Mouse (Mus musculus) midbrain, embryonic 12.5 days (tissue): Measurements from ENCODE around the gene Slc39a11. TPM values are rescaled to one million over a fixed set of nuclear protein-coding genes. Genes with fewer than 3 reads are reported as not detected.

Experiments
- ATAC-seq: fragments of 200-750 bp; cut with Nextera tagmentation; 2 replicates; pipeline ENCODE4 v1.8.0; 2017; ENCODE audit warnings: low read depth, moderate TSS enrichment, moderate library complexity; ENCODE audit not compliant: low FRiP score
- H3K27ac ChIP-seq: fragments of 300-500 bp; sonication (generic); replicated peaks from 2 replicates; pipeline ENCODE4 v1.5.1; 2016; ENCODE audit warnings: mild to moderate bottlenecking
- H3K27me3 ChIP-seq: fragments of 300-500 bp; sonication (generic); 2 replicates; pipeline ENCODE4 v1.6.1; 2016; ENCODE audit warnings: mild to moderate bottlenecking
- H3K36me3 ChIP-seq: fragments of 300-500 bp; sonication (generic); 2 replicates; pipeline ENCODE4 v1.6.1; 2016
- H3K4me1 ChIP-seq: fragments of 300-500 bp; sonication (generic); 2 replicates; pipeline ENCODE4 v1.6.1; 2016
- H3K4me2 ChIP-seq: fragments of 300-500 bp; sonication (generic); replicated peaks from 2 replicates; pipeline ENCODE4 v1.6.1; 2016; ENCODE audit warnings: mild to moderate bottlenecking, moderate library complexity
- H3K4me3 ChIP-seq: fragments of 300-500 bp; sonication (generic); 2 replicates; pipeline ENCODE4 v1.5.1; 2016; ENCODE audit warnings: mild to moderate bottlenecking
- H3K9ac ChIP-seq: fragments of 300-500 bp; sonication (generic); replicated peaks from 2 replicates; pipeline ENCODE4 v1.6.1; 2016; ENCODE audit warnings: mild to moderate bottlenecking, moderate library complexity
- H3K9me3 ChIP-seq: fragments of 300-500 bp; sonication (generic); 2 replicates; pipeline ENCODE4 v1.6.1; 2016; ENCODE audit warnings: mild to moderate bottlenecking
- WGBS: fragments of 180-500 bp; shearing (Covaris S2); methylation state at CpG from one replicate; pipeline ENCODE4 v1.1.7; 2016; 5-methylcytosine and 5-hydroxymethylcytosine counted together
- polyA plus RNA-seq: library from polyadenylated mRNA; unstranded; fragments of >200 nt; fragmentation: Nextera tagmentation; extraction: Ambion mirVana; gene quantifications from 2 replicates; pipeline ENCODE4 v1.2.1, GENCODE M21; 2016

Slc39a11 gene
- polyA plus RNA-seq, 1 experiment from 2014 or later, result 26.1 TPM

DNA sequence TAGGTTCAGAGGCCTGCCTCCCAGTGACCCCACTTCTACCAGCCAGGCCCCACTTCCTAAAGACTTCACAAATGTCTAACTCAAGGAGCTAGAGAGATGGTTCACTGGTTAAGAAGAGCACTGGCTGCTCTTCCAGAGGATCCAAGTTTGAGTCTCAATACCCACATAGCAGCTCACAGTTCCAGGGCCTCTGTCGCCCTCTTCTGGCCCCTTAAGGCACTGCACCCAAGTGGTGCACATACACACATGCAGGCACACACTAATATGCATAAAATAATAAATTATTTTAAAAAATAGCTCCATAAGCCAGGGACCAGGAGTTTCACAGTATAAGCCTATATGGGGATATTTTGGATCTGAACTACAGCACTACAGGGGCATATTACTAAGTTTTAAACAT, 252.5 kb downstream of the Slc39a11 start:
- Histone ChIP-seq H3K9ac (no peak overlapping the region), H3K4me1 (peaks cover 18% of the 10 kb centered on the region; the same call in 1 of the 2 replicates), H3K27me3 (0 out of 2 replicates have a peak, but pooled peaks cover 5% of the 10 kb centered on the region), H3K36me3 (no peaks in the 10 kb centered on the region), H3K9me3 (peaks cover 11% of the 10 kb centered on the region; the same call in 1 of the 2 replicates), H3K27ac (no peak overlapping the region), H3K4me2 (no peak overlapping the region), H3K4me3 (no peak overlapping the region)
- no peak for ATAC-seq
- 72% methylated on average over 1 of the region's 1 CpGs for WGBS

DNA sequence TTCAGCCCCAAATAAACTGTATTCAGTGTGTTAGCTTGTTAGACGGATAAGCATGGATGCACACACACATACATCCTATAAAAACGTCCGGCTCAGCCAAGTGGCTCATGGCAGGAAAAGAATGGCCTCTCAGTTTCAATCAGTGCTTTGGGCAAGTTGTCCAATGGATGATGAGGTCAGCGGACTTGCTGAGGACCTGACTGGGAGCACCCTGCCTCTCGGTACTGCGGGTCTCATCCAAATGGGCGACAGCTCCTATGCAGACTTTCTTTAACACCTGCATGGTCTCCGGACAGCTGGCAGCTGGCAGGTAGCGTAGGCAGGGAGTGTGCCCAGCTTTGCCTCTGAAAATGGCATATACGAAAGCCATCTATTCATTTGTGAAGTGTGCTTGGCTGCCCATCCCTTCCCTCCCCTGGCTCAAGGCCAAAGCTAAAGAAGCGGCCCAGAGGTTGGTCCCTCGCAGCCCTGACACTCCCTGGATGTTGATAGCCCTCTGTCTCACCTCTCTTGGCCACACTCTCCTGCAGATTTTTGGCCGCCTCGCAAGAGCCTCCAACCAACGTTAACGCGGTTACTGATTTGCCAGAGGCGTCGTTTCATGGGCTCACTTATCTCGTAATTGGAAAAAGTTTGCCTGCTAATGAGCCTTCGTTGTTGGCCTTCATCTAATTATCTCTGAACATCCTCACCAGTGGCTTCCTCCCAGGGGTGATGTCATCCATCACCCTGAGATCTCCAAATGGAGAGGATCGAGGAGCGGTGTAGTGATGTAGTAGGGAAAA, 256.3 kb downstream of the Slc39a11 start:
- Histone ChIP-seq H3K9ac (no peak overlapping the region), H3K4me1 (peaks cover 50% of the 10 kb centered on the region), H3K4me3 (no peak overlapping the region), H3K27me3 (peaks cover 5% of the 10 kb centered on the region; the same call in 1 of the 2 replicates), H3K9me3 (peaks cover 8% of the 10 kb centered on the region; the same call in 1 of the 2 replicates), H3K4me2 (no peak overlapping the region), H3K27ac (no peak overlapping the region), H3K36me3 (no peaks in the 10 kb centered on the region)
- no peak for ATAC-seq
- WGBS, result 85% methylated on average over 23 of the region's 23 CpGs

DNA sequence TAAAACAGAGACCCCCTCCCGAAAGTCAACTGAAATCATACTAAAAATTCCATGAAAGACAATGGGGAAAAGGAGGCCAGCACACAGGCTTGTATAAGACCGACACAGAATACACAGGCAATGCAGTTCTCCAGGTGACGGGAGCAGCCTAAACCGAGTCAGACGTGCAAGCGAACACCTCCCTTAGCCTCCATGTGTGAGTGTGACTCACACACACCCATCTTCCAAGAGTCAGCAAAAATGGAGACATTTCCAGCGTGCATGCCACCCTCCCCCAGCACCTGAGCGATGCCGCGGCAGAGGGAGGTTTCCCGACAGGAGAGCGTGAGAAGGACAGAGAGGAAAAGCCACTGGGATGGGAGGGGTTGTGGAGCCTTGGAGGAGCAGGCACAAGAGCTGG, 258.2 kb downstream of the Slc39a11 start:
- Histone ChIP-seq H3K27me3 (peaks cover 5% of the 10 kb centered on the region; the same call in 1 of the 2 replicates), H3K36me3 (no peaks in the 10 kb centered on the region), H3K9ac (no peak overlapping the region), H3K9me3 (no peaks in the 10 kb centered on the region), H3K4me2 (no peak overlapping the region), H3K27ac (no peak overlapping the region), H3K4me3 (no peak overlapping the region), H3K4me1 (peaks cover 50% of the 10 kb centered on the region)
- 91% methylated on average over 12 of the region's 12 CpGs for WGBS
- no peak for ATAC-seq

DNA sequence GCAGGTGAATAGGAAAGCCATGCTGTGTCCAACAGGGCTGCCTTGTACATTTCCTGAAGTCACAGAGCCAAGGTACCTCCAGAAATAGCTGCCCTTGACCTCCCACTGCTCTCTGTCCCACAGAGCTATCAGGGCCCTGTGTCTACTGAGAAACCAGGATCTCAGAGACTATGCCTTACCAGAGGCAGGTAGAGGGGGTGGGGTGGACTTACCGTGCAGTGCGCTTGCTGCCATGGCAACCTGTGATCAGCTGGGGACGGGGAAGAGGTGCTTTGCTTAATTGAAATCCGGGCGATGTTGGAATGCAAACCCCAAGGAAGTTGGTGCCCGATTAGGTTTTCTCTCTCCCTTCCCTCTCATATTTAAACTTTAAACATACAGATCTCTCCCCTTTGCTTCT, 260.2 kb downstream of the Slc39a11 start:
- WGBS, result 16% methylated on average over 6 of the region's 6 CpGs
- H3K4me1 ChIP-seq, result peaks cover 54% of the 10 kb centered on the region
- ATAC-seq, result no peak

DNA sequence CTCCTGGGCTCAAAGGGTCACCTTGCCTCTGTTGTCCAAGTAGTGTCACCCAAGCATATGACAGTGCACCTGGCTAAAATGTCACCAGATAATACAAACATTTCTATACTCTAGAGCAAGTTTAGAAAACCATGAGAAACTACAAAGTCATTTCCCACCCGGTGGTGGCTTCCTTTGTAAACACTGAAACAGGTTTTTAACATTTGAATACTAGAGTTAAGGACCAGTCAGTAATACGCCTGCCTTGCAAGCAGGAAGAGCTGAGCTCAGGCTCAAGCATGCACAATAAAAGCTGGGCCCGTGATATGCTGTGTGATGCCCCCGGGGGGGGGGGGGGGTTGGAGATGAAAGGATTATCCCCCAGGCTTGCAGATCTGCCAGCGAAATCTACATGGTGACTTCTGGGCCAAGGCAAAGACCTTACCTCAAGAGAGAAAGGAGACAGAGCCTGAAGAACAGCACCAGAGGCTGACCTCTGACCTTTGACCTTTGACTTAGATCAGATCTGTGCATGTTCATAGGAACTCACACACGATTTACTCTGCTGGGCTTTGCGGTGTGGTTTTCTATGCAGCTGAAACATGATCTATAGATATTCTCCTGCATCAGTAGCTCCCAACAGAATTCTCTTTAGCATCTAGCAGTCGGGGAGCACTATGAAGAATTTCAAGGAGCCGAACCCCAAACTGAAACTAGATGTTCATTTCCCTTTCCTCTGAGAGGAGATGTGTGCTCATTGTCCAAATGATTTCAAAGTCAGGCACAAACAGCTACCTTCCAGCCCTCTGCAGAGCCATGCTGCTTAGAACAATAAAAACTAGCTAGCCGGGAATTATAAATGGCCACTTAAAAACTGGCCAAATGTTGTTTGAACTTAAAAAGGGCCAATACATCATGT, 267.0 kb downstream of the Slc39a11 start:
- no peak overlapping the region for H3K4me3 ChIP-seq
- peaks cover 24% of the 10 kb centered on the region for H3K4me1 ChIP-seq
- no peaks in the 10 kb centered on the region for H3K27me3 ChIP-seq
- no peak for ATAC-seq
- H3K27ac ChIP-seq, result peak overlapping the region; percentile 11; the same call in 1 of the 2 replicates
- no peaks in the 10 kb centered on the region for H3K36me3 ChIP-seq
- no peaks in the 10 kb centered on the region for H3K9me3 ChIP-seq
- no peak overlapping the region for H3K4me2 ChIP-seq
- WGBS, result 30% methylated on average over 10 of the region's 10 CpGs
- no peak overlapping the region for H3K9ac ChIP-seq

More for the DNA sequence above, 260.2 kb downstream of the Slc39a11 start:
- Histone ChIP-seq H3K4me3 (no peak overlapping the region), H3K9ac (no peak overlapping the region), H3K27me3 (no peaks in the 10 kb centered on the region; the same call in 1 of the 2 replicates), H3K36me3 (no peaks in the 10 kb centered on the region), H3K9me3 (no peaks in the 10 kb centered on the region), H3K4me2 (no peak overlapping the region), H3K27ac (peak overlapping the region; percentile 42; the same call in 1 of the 2 replicates)

DNA sequence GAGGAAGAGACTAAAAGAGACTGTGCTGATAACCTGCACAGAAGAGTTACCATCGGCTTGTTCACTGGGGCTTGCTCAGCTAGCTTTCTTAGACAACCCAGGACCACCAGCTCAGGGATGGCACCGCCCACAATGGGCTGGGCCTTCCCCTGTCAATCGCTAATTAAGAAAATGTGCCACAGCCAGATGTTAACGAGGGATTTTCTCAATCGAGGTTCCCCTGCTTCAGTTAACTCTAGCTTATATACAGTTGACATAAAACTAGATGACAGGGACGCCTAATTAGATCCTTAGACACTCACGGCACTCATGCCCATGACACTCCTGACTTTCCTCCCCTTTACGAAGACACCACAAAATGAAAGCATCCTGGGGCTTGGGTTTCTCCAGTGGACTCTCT, 268.3 kb downstream of the Slc39a11 start:
- 78% methylated on average over 8 of the region's 8 CpGs for WGBS
- H3K27me3 ChIP-seq, result no peaks in the 10 kb centered on the region
- no peak overlapping the region for H3K27ac ChIP-seq

DNA sequence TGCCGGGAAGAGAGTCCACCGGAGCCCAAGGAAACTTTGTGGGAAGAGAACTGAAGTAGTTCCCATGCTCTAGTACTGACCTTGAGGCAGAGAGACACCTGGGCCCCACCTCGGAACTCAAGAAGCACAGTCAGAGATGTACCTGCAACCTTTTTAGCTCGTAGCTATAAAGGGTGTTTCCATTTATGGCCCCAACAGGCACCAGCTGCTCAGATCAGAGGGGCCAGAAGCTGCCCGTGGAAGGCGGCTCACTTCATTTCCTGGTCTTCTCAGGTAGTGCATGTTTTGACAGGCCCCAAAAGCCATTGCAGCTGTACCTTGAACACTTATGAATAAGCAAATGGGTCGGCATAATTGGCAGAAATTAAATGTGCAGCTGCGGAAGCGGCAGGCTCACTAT, 271.0 kb downstream of the Slc39a11 start:
- H3K4me3 ChIP-seq, result no peak overlapping the region
- no peaks in the 10 kb centered on the region for H3K27me3 ChIP-seq
- H3K9ac ChIP-seq, result no peak overlapping the region
- no peaks in the 10 kb centered on the region for H3K36me3 ChIP-seq
- no peak overlapping the region for H3K27ac ChIP-seq
- 91% methylated on average over 9 of the region's 9 CpGs for WGBS
- ATAC-seq, result no peak
- H3K9me3 ChIP-seq, result no peaks in the 10 kb centered on the region
- no peak overlapping the region for H3K4me2 ChIP-seq
- H3K4me1 ChIP-seq, result peaks cover 16% of the 10 kb centered on the region

More for the DNA sequence above, 268.3 kb downstream of the Slc39a11 start:
- ATAC-seq, result no peak
- H3K4me3 ChIP-seq, result no peak overlapping the region
- no peaks in the 10 kb centered on the region for H3K36me3 ChIP-seq
- no peaks in the 10 kb centered on the region for H3K9me3 ChIP-seq
- no peak overlapping the region for H3K9ac ChIP-seq
- H3K4me2 ChIP-seq, result no peak overlapping the region
- H3K4me1 ChIP-seq, result peaks cover 27% of the 10 kb centered on the region

DNA sequence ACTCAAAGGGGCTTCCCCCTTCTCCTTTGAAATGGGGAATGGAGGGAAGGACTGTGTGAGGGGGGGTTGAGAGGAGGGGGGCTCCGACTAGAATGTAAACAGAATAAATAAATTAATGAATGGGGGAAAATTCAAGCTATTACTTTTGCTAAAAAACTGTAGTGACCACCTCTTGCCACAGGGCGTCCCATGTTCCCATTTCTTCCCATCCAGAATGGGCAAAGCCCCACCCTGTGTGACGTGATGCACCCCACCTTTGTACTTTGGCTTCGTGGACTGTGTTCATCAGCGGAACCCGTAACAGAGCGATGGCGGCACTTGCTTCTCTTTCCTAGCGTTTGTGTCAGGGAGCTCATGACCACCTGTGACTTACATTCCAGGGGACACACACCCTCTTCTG, 273.8 kb downstream of the Slc39a11 start:
- no peaks in the 10 kb centered on the region for H3K36me3 ChIP-seq
- no peaks in the 10 kb centered on the region for H3K9me3 ChIP-seq
- no peak overlapping the region for H3K9ac ChIP-seq
- H3K4me1 ChIP-seq, result peaks cover 8% of the 10 kb centered on the region; the same call in 1 of the 2 replicates
- no peak overlapping the region for H3K27ac ChIP-seq
- 81% methylated on average over 9 of the region's 9 CpGs for WGBS
- no peak overlapping the region for H3K4me3 ChIP-seq
- ATAC-seq, result no peak
- no peaks in the 10 kb centered on the region for H3K27me3 ChIP-seq
- H3K4me2 ChIP-seq, result no peak overlapping the region

DNA sequence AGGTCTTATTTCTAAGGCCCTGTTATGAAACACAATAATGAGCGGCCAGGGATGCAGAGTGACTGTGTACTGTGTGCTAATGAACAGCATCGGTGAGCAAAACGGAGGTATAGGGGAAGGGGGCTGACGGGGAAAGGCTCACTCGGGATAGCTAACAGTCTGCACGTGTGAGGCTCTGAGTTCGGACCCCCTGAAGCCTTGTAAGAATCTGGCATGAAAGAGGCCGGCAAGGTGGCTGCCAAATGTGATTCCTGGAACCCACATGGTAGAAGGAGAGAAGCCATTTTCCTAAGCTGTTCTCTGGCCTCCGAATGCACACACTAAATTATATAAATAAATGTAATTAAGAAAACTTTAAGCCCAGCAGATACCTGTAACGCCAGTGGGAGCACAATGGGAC, 276.0 kb downstream of the Slc39a11 start:
- no peak overlapping the region for H3K4me2 ChIP-seq
- H3K36me3 ChIP-seq, result no peaks in the 10 kb centered on the region
- H3K4me3 ChIP-seq, result no peak overlapping the region
- ATAC-seq, result no peak
- WGBS, result 81% methylated on average over 10 of the region's 10 CpGs
- no peak overlapping the region for H3K27ac ChIP-seq
- H3K9ac ChIP-seq, result no peak overlapping the region
- H3K9me3 ChIP-seq, result no peaks in the 10 kb centered on the region
- H3K4me1 ChIP-seq, result 0 out of 2 replicates have a peak, but pooled peaks cover 8% of the 10 kb centered on the region
- H3K27me3 ChIP-seq, result peaks cover 4% of the 10 kb centered on the region; the same call in 1 of the 2 replicates

DNA sequence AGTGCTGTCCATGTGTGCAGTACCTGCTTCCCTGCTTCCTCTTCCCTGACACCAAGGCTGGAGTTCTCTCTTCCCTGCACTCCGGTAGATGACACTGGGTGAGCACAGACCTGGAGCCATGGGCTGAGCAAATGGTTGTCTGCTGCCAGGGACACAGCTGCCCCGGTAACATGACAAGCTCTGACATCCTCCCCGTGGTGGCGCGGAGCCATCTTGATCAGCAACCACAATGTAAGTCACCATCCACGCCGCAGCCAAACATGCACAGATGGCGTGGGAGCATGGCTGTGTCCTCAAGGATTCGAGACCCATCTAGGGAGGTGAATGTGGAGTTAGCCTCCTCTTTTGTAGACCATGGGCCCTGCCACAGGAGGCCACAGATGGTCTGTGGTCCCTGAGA, 276.5 kb downstream of the Slc39a11 start:
- H3K27ac ChIP-seq, result no peak overlapping the region
- no peak overlapping the region for H3K4me3 ChIP-seq
- WGBS, result 94% methylated on average over 9 of the region's 9 CpGs
- peaks cover 4% of the 10 kb centered on the region; the same call in 1 of the 2 replicates for H3K27me3 ChIP-seq
- ATAC-seq, result no peak
- H3K4me2 ChIP-seq, result no peak overlapping the region
- H3K9ac ChIP-seq, result no peak overlapping the region
- no peaks in the 10 kb centered on the region for H3K9me3 ChIP-seq
- H3K36me3 ChIP-seq, result no peaks in the 10 kb centered on the region
- H3K4me1 ChIP-seq, result 0 out of 2 replicates have a peak, but pooled peaks cover 4% of the 10 kb centered on the region

DNA sequence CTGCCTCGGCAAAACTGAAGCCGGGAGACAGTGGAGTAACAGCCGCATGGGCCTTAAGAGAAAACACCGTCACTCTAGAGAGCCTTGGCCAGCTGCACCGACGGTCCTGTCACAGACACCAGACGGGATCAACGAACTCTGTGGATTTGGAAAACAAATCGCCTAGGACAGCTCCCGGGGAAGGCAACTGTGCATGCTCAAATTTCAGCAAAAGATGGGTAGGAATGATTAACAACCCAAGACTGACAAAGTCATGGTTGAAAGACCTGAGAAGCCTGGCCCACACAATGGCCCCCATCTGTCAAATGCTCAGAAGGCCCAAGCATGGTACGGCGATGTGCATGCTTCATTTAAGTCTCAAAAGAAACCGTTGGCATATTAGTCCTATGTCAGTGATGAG, 281.8 kb downstream of the Slc39a11 start:
- no peak for ATAC-seq
- Histone ChIP-seq H3K9me3 (no peaks in the 10 kb centered on the region), H3K36me3 (no peaks in the 10 kb centered on the region), H3K9ac (no peak overlapping the region), H3K4me2 (no peak overlapping the region), H3K27ac (peak overlapping the region; percentile 15; the same call in 1 of the 2 replicates), H3K4me1 (peaks cover 23% of the 10 kb centered on the region), H3K27me3 (peaks cover 23% of the 10 kb centered on the region), H3K4me3 (no peak overlapping the region)
- 43% methylated on average over 13 of the region's 13 CpGs for WGBS
